Mouse (Mus musculus) right cerebral cortex, postnatal 36 days (tissue): ENCODE measurements around the gene Chad.

ENCODE experiments used
- DNase-seq, 2 experiments: peaks; one replicate each; pipeline ENCODE4 v3.0.0; 2022; ENCODE audit warnings: low spot score in 2 of 2, mixed read lengths in 1 of 2

Gene Chad

GRCm38 (mm10) chr11:94564437-94565150 is at the start of gene Chad:
TSS of gene Chad (plus strand) at chr11:94565047.
- DNase-seq: no peak

GRCm38 (mm10) chr11:94521219-94521843 is 43.5 kb upstream of the Chad start, which contains the start of gene Mycbpap:
TSS of gene Mycbpap (minus strand) at chr11:94521742.
- DNase-seq: peak; percentile 28 to 52

GRCm38 (mm10) chr11:94526171-94526879 is 38.5 kb upstream of the Chad start:
- DNase-seq: no peak

- DNase-seq: no peak
Observed at GRCm38 (mm10) chr11:94528879-94529278, 36.0 kb upstream of the Chad start.

GRCm38 (mm10) chr11:94533171-94533570 is 31.7 kb upstream of the Chad start:
- DNase-seq: peak in 1 of 2 experiments; percentile 59

GRCm38 (mm10) chr11:94538733-94539292 is 26.0 kb upstream of the Chad start:
- no peak for DNase-seq

GRCm38 (mm10) chr11:94539761-94540160 is 25.1 kb upstream of the Chad start:
- DNase-seq: no peak

GRCm38 (mm10) chr11:94542400-94542799 is 22.4 kb upstream of the Chad start:
- no peak for DNase-seq

- DNase-seq: no peak
Observed at GRCm38 (mm10) chr11:94543344-94543743, 21.5 kb upstream of the Chad start.

- peak; percentile 87 to 92 for DNase-seq
Observed at GRCm38 (mm10) chr11:94543932-94544331, 20.9 kb upstream of the Chad start.

GRCm38 (mm10) chr11:94544422-94544821 is 20.4 kb upstream of the Chad start:
- DNase-seq: no peak

- no peak for DNase-seq
Observed at GRCm38 (mm10) chr11:94546381-94546780, 18.5 kb upstream of the Chad start.

- no peak for DNase-seq
Observed at GRCm38 (mm10) chr11:94547271-94547670, 17.6 kb upstream of the Chad start.

- DNase-seq: peak; percentile 55 to 70
Observed at GRCm38 (mm10) chr11:94548041-94548784, 16.6 kb upstream of the Chad start.

GRCm38 (mm10) chr11:94548888-94549690 is 15.8 kb upstream of the Chad start, which contains the start of gene Rsad1:
TSS of gene Rsad1 (minus strand) at chr11:94549255.
- peak; percentile 91 to 94 for DNase-seq

- no peak for DNase-seq
Observed at GRCm38 (mm10) chr11:94549691-94550441, 15.0 kb upstream of the Chad start.

- no peak for DNase-seq
Observed at GRCm38 (mm10) chr11:94550442-94550744, 14.5 kb upstream of the Chad start.

- no peak for DNase-seq
Observed at GRCm38 (mm10) chr11:94558226-94558625, 6.6 kb upstream of the Chad start.

- no peak for DNase-seq
Observed at GRCm38 (mm10) chr11:94563383-94563782, 1.5 kb upstream of the Chad start.

- no peak for DNase-seq
Observed at GRCm38 (mm10) chr11:94563821-94564220, 1.0 kb upstream of the Chad start.
